Mouse (Mus musculus): Measurements from ENCODE around the gene Calb2. TPM values are rescaled to one million over a fixed set of nuclear protein-coding genes. Genes with fewer than 3 reads are reported as not detected.

The Calb2 gene
- total RNA-seq, 1 experiment: 3.2 TPM

- peak; percentile 89 for DNase-seq (ENCODE audit: low read depth, low spot score)
- H3K36me3 ChIP-seq (ENCODE audit: control insufficient read depth, insufficient read depth, low read length, poor library complexity, severe bottlenecking): no peaks in the 10 kb centered on the region
- in situ Hi-C loops (cut with MboI; ENCODE audit: low sequenced_read_pairs in 2 of 2, unreplicated experiment in 2 of 2): no loop called here
- H3K9me3 ChIP-seq (ENCODE audit: control insufficient read depth, insufficient read depth, low read depth, low read length): no peaks in the 10 kb centered on the region
- no peaks in the 10 kb centered on the region; a peak in 1 of 4 replicates for H3K4me1 ChIP-seq (ENCODE audit: control insufficient read depth in 2 of 2, insufficient read depth in 2 of 2, low read length in 2 of 2, poor library complexity in 1 of 2)
- H3K4me3 ChIP-seq (ENCODE audit: insufficient read depth in 1 of 2, low read depth in 1 of 2, low read length in 2 of 2, poor library complexity in 1 of 2, severe bottlenecking in 1 of 2): no peak overlapping the region
- H3K27ac ChIP-seq (ENCODE audit: insufficient read depth, low read depth, low read length, poor library complexity, severe bottlenecking): no peak overlapping the region
- no peak for TF ChIP-seq CHD2 (IDR thresholded peaks at IDR 0.05; ENCODE audit: low read depth, low read length)
- TF ChIP-seq ZNF384 (IDR thresholded peaks at IDR 0.05; ENCODE audit: low read depth, low read length): no peak
- TF ChIP-seq HCFC1 (IDR thresholded peaks at IDR 0.05; ENCODE audit: borderline replicate concordance, insufficient read depth, low read length): no peak
- no peak for TF ChIP-seq ZC3H11A (IDR thresholded peaks at IDR 0.05; ENCODE audit: borderline replicate concordance, low read depth, low read length)
- TF ChIP-seq MAFK (IDR thresholded peaks at IDR 0.05; ENCODE audit: insufficient read depth, low read depth, low read length): no peak
- H3K9ac ChIP-seq (ENCODE audit: insufficient read depth, low read depth, low read length, poor library complexity, severe bottlenecking): no peak overlapping the region
These were observed 37.5 kb downstream of the Calb2 start for GRCm38 (mm10) chr8:110130537-110130936.

DNA sequence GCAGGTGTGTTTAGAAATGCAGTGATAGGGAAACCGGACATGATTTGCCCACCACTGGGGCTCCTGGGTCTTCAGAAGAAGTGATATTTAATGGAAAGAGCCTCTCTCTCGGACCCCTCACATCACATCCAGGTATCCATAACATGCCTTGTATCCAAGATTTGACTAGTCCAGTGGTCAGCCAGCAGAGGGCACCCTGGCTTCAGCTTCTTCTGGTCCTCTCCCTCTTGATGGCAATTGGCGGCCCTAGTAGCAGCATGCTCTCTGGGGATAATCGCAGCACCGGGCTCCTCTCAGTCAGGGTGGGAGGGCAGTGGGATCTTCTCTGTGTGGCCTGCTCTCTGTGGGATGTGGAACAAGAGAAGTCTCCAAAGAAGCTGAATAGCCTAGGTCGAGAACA is 48.3 kb downstream of the Calb2 start:
- Histone ChIP-seq H3K9ac (ENCODE audit: insufficient read depth, low read depth, low read length, poor library complexity, severe bottlenecking) (no peak overlapping the region), H3K9me3 (ENCODE audit: control insufficient read depth, insufficient read depth, low read depth, low read length) (no peaks in the 10 kb centered on the region), H3K4me1 (ENCODE audit: control insufficient read depth in 2 of 2, insufficient read depth in 2 of 2, low read length in 2 of 2, poor library complexity in 1 of 2) (peaks cover 0 to 12% of the 10 kb centered on the region in 2 experiments; a peak in 2 of 4 replicates), H3K4me3 (ENCODE audit: insufficient read depth in 1 of 2, low read depth in 1 of 2, low read length in 2 of 2, poor library complexity in 1 of 2, severe bottlenecking in 1 of 2) (no peak overlapping the region), H3K27ac (ENCODE audit: insufficient read depth, low read depth, low read length, poor library complexity, severe bottlenecking) (no peak overlapping the region), H3K36me3 (ENCODE audit: control insufficient read depth, insufficient read depth, low read length, poor library complexity, severe bottlenecking) (no peaks in the 10 kb centered on the region)
- in situ Hi-C loops (cut with MboI; ENCODE audit: low sequenced_read_pairs in 2 of 2, unreplicated experiment in 2 of 2): no loop called here
- DNase-seq (ENCODE audit: low read depth, low spot score): no peak
- TF ChIP-seq CHD2 (IDR thresholded peaks at IDR 0.05; ENCODE audit: low read depth, low read length) (no peak), HCFC1 (IDR thresholded peaks at IDR 0.05; ENCODE audit: borderline replicate concordance, insufficient read depth, low read length) (no peak), ZNF384 (IDR thresholded peaks at IDR 0.05; ENCODE audit: low read depth, low read length) (no peak), ZC3H11A (IDR thresholded peaks at IDR 0.05; ENCODE audit: borderline replicate concordance, low read depth, low read length) (0 out of 2 replicates have a peak, but pooled peaks have one; percentile 45), MAFK (IDR thresholded peaks at IDR 0.05; ENCODE audit: insufficient read depth, low read depth, low read length) (no peak)

DNA sequence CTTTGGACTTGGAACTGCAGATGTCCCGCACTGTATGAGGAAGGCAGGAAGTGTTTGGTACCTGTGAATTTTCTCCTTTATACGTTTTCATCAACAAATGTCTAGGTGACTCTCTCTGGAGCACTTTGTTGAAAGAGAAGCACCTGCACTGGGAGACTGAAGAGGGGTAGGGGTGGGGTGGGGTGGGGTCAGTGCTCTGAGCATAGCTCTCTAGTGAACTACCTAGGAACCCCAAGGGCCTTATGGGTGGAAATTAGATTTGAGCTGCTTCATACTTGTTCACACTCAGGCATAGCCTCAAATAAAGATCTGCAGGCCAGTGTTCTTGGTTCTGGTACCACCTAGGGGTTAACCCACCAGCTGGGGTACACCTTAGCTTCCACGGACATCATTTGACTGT is 65.4 kb downstream of the Calb2 start, which contains the start of gene Gm17720:
TSS of gene Gm17720 (minus strand) at position 101 of the 400 bp plus-strand sequence.
- H3K9ac ChIP-seq (ENCODE audit: insufficient read depth, low read depth, low read length, poor library complexity, severe bottlenecking): no peak within 1 kb of the TSS
- H3K4me1 ChIP-seq (ENCODE audit: control insufficient read depth in 2 of 2, insufficient read depth in 2 of 2, low read length in 2 of 2, poor library complexity in 1 of 2): no peaks in the 10 kb centered on the region
- DNase-seq (ENCODE audit: low read depth, low spot score): no peak
- H3K36me3 ChIP-seq (ENCODE audit: control insufficient read depth, insufficient read depth, low read length, poor library complexity, severe bottlenecking): no peaks in the 10 kb centered on the region
- H3K4me3 ChIP-seq (ENCODE audit: insufficient read depth in 1 of 2, low read depth in 1 of 2, low read length in 2 of 2, poor library complexity in 1 of 2, severe bottlenecking in 1 of 2): no peak within 1 kb of the TSS
- in situ Hi-C loops (cut with MboI; ENCODE audit: low sequenced_read_pairs in 2 of 2, unreplicated experiment in 2 of 2): no loop called here
- no peaks in the 10 kb centered on the region for H3K9me3 ChIP-seq (ENCODE audit: control insufficient read depth, insufficient read depth, low read depth, low read length)
- no peak for TF ChIP-seq HCFC1 (IDR thresholded peaks at IDR 0.05; ENCODE audit: borderline replicate concordance, insufficient read depth, low read length)
- no peak for TF ChIP-seq CHD2 (IDR thresholded peaks at IDR 0.05; ENCODE audit: low read depth, low read length)
- no peak for TF ChIP-seq ZC3H11A (IDR thresholded peaks at IDR 0.05; ENCODE audit: borderline replicate concordance, low read depth, low read length)
- no peak for TF ChIP-seq ZNF384 (IDR thresholded peaks at IDR 0.05; ENCODE audit: low read depth, low read length)
- no peak for TF ChIP-seq MAFK (IDR thresholded peaks at IDR 0.05; ENCODE audit: insufficient read depth, low read depth, low read length)
- H3K27ac ChIP-seq (ENCODE audit: insufficient read depth, low read depth, low read length, poor library complexity, severe bottlenecking): no peak within 1 kb of the TSS

GRCm38 (mm10) chr8:110101676-110102075 is 66.3 kb downstream of the Calb2 start:
- H3K9me3 ChIP-seq (ENCODE audit: control insufficient read depth, insufficient read depth, low read depth, low read length): no peaks in the 10 kb centered on the region
- no peak for DNase-seq (ENCODE audit: low read depth, low spot score)
- no peak overlapping the region for H3K27ac ChIP-seq (ENCODE audit: insufficient read depth, low read depth, low read length, poor library complexity, severe bottlenecking)
- no peaks in the 10 kb centered on the region for H3K36me3 ChIP-seq (ENCODE audit: control insufficient read depth, insufficient read depth, low read length, poor library complexity, severe bottlenecking)
- H3K4me3 ChIP-seq (ENCODE audit: insufficient read depth in 1 of 2, low read depth in 1 of 2, low read length in 2 of 2, poor library complexity in 1 of 2, severe bottlenecking in 1 of 2): no peak overlapping the region
- TF ChIP-seq ZC3H11A (IDR thresholded peaks at IDR 0.05; ENCODE audit: borderline replicate concordance, low read depth, low read length): no peak
- TF ChIP-seq ZNF384 (IDR thresholded peaks at IDR 0.05; ENCODE audit: low read depth, low read length): no peak
- no peak for TF ChIP-seq CHD2 (IDR thresholded peaks at IDR 0.05; ENCODE audit: low read depth, low read length)
- no peak for TF ChIP-seq MAFK (IDR thresholded peaks at IDR 0.05; ENCODE audit: insufficient read depth, low read depth, low read length)
- no peak for TF ChIP-seq HCFC1 (IDR thresholded peaks at IDR 0.05; ENCODE audit: borderline replicate concordance, insufficient read depth, low read length)
- in situ Hi-C loops (cut with MboI; ENCODE audit: low sequenced_read_pairs in 2 of 2, unreplicated experiment in 2 of 2): no loop called here
- no peak overlapping the region for H3K9ac ChIP-seq (ENCODE audit: insufficient read depth, low read depth, low read length, poor library complexity, severe bottlenecking)
- no peaks in the 10 kb centered on the region for H3K4me1 ChIP-seq (ENCODE audit: control insufficient read depth in 2 of 2, insufficient read depth in 2 of 2, low read length in 2 of 2, poor library complexity in 1 of 2)

DNA sequence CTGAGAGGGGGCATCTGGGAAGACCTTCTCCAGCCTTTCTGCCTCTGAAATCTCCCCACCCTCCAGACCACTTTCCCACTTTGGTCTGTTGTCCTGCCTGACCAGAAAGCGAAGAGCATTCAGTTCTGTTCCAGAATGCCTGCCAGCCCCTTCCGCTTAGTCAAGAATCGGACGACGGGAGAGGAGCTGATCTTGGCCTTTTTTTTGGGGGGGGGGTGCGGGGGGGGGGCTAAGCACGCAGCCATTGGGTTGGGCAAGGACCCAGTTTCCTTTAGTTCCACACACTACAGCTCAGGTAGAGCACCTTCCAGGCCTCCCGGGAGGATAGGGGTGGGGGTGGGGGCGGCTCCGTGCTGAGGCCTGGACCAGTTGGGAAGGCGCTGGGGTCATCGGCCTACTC is 67.1 kb downstream of the Calb2 start, which contains the start of gene Gm21964:
TSS of gene Gm21964 (plus strand) at position 301 of the 400 bp plus-strand sequence.
- no peak for DNase-seq (ENCODE audit: low read depth, low spot score)
- Histone ChIP-seq H3K9me3 (ENCODE audit: control insufficient read depth, insufficient read depth, low read depth, low read length) (no peaks in the 10 kb centered on the region), H3K36me3 (ENCODE audit: control insufficient read depth, insufficient read depth, low read length, poor library complexity, severe bottlenecking) (no peaks in the 10 kb centered on the region), H3K4me1 (ENCODE audit: control insufficient read depth in 2 of 2, insufficient read depth in 2 of 2, low read length in 2 of 2, poor library complexity in 1 of 2) (no peaks in the 10 kb centered on the region), H3K27ac (ENCODE audit: insufficient read depth, low read depth, low read length, poor library complexity, severe bottlenecking) (no peak within 1 kb of the TSS), H3K4me3 (ENCODE audit: insufficient read depth in 1 of 2, low read depth in 1 of 2, low read length in 2 of 2, poor library complexity in 1 of 2, severe bottlenecking in 1 of 2) (no peak within 1 kb of the TSS), H3K9ac (ENCODE audit: insufficient read depth, low read depth, low read length, poor library complexity, severe bottlenecking) (no peak within 1 kb of the TSS)
- in situ Hi-C loops (cut with MboI; ENCODE audit: low sequenced_read_pairs in 2 of 2, unreplicated experiment in 2 of 2): no loop called here
- TF ChIP-seq CHD2 (IDR thresholded peaks at IDR 0.05; ENCODE audit: low read depth, low read length): no peak
- TF ChIP-seq ZC3H11A (IDR thresholded peaks at IDR 0.05; ENCODE audit: borderline replicate concordance, low read depth, low read length): no peak
- no peak for TF ChIP-seq MAFK (IDR thresholded peaks at IDR 0.05; ENCODE audit: insufficient read depth, low read depth, low read length)
- TF ChIP-seq HCFC1 (IDR thresholded peaks at IDR 0.05; ENCODE audit: borderline replicate concordance, insufficient read depth, low read length): no peak
- TF ChIP-seq ZNF384 (IDR thresholded peaks at IDR 0.05; ENCODE audit: low read depth, low read length): no peak
